Mouse (Mus musculus) left cerebral cortex, postnatal 14 days (tissue): ENCODE measurements around the gene Vopp1. TPM values are rescaled to one million over a fixed set of nuclear protein-coding genes. Genes with fewer than 3 reads are reported as not detected.
"Not testable (repeated sequence)": the region's sequence is repeated elsewhere in the genome, so short reads cannot be mapped to it uniquely, and the experiment has no call there.

Experiments
- DNase-seq, 2 experiments: peaks; one replicate each; pipeline ENCODE4 v3.0.0; 2021 to 2022; ENCODE audit warnings: low spot score in 2 of 2, mixed read lengths in 1 of 2
- intact Hi-C: fragments of 180-260 bp; cut with DNase I; formaldehyde crosslinking; loops from one replicate; pipeline ENCODE4 v1.15.1; 2025
- long read RNA-seq, 2 experiments: library from polyadenylated mRNA; stranded (forward); transcript quantifications; one replicate each; pipeline ENCODE4 v2.0.0; 2021
- total RNA-seq, 2 experiments: library from RNA; stranded (reverse); gene quantifications; 2 replicates each; pipeline ENCODE4 v1.2.3; 2021

Gene Vopp1
- 100 to 1,000 TPM; 159 to 189 TPM for total RNA-seq
- long read RNA-seq, experiment 1, full-length matches to known transcripts: 281 of 356 reads
- long read RNA-seq, experiment 1, partial matches to known transcripts: 2 of 356 reads
- long read RNA-seq, experiment 1, other reads (novel, unspliced or antisense): 73 of 356 reads
- long read RNA-seq, experiment 2, transcript Vopp1-201 (5 exons, 2,919 nt): major isoform, 173 of 266 reads
- long read RNA-seq, experiment 2, transcript Vopp1-206 (6 exons, 769 nt): minor isoform, 26 of 266 reads
- long read RNA-seq, experiment 2, partial matches to known transcripts: 2 of 266 reads
- long read RNA-seq, experiment 2, other reads (novel, unspliced or antisense): 65 of 266 reads

DNA sequence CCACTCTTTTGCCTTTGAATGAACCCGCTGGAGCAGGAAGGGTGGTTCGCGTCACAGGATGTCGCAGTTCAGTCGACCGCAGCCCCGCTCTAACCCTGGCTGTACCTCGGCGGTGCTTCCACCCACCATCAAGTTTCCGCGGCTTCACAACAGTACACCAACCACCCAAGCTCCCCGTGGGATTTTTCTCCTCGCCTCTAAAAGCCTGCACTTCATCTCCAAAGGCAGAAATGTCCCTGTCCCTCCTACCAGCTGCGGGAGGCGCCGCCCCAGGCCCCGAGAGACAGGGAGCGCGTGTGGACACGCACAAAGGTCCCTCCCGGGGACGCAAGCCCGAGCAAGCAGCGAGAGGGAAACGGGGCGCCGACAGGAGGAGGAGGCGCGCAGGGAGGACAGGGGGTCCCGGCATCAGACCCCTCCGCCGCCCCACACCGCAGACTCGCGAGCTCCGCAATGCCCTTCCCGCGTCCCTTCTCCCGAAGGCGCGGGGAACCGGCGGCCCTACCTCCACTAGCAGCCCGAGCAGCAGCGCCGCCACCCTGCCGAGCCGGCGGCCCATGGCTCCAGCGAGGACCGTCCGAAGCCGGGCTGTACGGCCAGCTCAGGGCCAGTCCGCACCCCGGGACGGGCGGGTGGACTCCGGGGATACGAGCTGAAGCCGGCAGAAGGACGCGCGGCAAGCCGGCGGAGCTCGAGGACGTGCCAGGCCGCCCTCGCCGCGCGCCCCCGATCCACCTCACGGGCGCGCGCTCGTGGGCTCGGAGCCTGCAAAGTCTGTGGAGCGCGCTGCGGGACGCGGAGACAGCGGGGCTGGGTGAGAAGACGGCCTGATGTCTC lies at the start of gene Vopp1:
Gene Vopp1, minus strand, starts transcription at position 738 of the 837 bp plus-strand sequence.
- intact Hi-C loops: loop anchor here (10.0 kb wide), 2 partner anchors 120 to 1020 kb away; partner anchors contain the start of gene Lancl2
- DNase-seq: peak; percentile 73 to 74

- intact Hi-C loops: loop anchor here (5.0 kb wide), 2 partner anchors 117 to 287 kb away; no protein-coding TSS in a partner anchor
These were observed 34.4 kb upstream of the Vopp1 start for GRCm38 (mm10) chr6:57859043-57860042.

DNA sequence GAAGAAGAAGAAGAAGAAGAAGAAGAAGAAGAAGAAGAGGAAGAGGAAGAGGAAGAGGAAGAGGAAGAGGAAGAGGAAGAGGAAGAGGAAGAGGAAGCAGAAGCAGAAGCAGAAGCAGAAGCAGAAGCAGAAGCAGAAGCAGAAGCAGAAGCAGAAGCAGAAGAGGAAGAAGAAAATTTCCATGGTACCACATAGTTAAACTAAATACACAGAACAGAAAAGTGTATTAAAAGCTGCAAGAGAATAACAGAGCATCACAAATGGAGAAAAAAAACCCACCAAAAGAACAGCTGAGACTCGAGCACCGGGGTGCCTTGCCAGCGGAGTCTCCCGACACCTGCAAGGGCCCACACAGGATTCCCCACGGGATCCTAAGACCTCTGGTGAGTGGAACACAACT lies 26.2 kb upstream of the Vopp1 start:
- DNase-seq, intact Hi-C loops: not testable (repeated sequence)

More at GRCm38 (mm10) chr6:57859043-57860042, 34.4 kb upstream of the Vopp1 start:
- peak; percentile 42 to 47 for DNase-seq

DNA sequence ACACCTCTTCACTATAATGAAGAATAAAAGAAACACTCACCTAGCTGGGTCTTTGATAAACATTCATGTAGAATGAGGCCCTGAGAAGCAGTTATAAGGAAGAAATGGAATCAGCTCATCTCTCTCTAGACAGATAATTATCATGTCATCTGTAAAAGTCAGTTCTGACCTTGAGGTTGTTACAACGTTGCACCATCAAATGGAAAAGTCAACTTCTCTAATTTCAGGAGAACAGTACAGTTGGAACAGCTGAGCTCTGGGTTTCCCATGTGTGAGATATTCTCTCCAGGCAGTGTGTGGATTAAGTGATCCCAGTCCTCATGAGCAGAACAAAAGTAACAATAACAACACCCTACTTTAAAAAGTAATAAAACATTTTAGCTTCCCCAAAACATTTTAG lies 25.3 kb upstream of the Vopp1 start, which contains the start of gene Vmn1r21:
Gene Vmn1r21, minus strand, starts transcription at position 58 of the 400 bp plus-strand sequence.
- intact Hi-C loops: no loop called here

GRCm38 (mm10) chr6:57839693-57840408 lies 14.9 kb upstream of the Vopp1 start:
- intact Hi-C loops: no loop called here
- peak in 1 of 2 experiments; percentile 32 for DNase-seq

More for the DNA sequence above, 25.3 kb upstream of the Vopp1 start, which contains the start of gene Vmn1r21:
- DNase-seq: no peak

DNA sequence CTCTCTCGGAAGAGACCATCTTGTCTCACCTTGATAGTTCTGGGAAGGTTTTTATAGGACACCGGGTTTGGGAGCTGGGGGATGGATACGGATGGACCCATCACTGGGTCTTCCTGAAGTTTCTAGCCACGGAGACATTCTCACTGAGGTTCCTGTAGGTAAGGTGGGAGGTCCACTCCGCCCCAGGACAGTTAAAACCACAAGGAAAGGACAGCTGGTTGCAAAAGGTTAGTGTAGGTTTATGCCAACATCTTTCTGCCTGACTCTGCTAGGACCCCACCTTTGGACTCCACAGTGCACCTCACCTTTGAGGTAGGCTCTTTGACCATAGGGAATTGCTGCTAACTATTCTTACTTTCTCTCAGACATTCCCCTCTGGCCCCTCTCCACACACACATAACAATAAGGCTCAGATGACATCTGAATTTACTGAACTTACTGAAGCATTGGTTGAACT lies 328 bp upstream of the Vopp1 start:
- intact Hi-C loops: loop anchor here (10.0 kb wide), 2 partner anchors 120 to 1020 kb away; partner anchors contain the start of gene Lancl2
- no peak for DNase-seq

- intact Hi-C loops: loop anchor here (10.0 kb wide), 2 partner anchors 119 to 1019 kb away; partner anchors contain the start of gene Lancl2
- DNase-seq: no peak
These were observed 1.5 kb downstream of the Vopp1 start for GRCm38 (mm10) chr6:57823461-57823860.

GRCm38 (mm10) chr6:57822648-57823410 lies 2.1 kb downstream of the Vopp1 start:
- intact Hi-C loops: loop anchor here (10.0 kb wide), 2 partner anchors 118 to 1018 kb away; partner anchors contain the start of gene Lancl2
- no peak for DNase-seq

- intact Hi-C loops: no loop called here
- DNase-seq: peak; percentile 39 to 42
These were observed 10.5 kb downstream of the Vopp1 start for GRCm38 (mm10) chr6:57814436-57814940.

DNA sequence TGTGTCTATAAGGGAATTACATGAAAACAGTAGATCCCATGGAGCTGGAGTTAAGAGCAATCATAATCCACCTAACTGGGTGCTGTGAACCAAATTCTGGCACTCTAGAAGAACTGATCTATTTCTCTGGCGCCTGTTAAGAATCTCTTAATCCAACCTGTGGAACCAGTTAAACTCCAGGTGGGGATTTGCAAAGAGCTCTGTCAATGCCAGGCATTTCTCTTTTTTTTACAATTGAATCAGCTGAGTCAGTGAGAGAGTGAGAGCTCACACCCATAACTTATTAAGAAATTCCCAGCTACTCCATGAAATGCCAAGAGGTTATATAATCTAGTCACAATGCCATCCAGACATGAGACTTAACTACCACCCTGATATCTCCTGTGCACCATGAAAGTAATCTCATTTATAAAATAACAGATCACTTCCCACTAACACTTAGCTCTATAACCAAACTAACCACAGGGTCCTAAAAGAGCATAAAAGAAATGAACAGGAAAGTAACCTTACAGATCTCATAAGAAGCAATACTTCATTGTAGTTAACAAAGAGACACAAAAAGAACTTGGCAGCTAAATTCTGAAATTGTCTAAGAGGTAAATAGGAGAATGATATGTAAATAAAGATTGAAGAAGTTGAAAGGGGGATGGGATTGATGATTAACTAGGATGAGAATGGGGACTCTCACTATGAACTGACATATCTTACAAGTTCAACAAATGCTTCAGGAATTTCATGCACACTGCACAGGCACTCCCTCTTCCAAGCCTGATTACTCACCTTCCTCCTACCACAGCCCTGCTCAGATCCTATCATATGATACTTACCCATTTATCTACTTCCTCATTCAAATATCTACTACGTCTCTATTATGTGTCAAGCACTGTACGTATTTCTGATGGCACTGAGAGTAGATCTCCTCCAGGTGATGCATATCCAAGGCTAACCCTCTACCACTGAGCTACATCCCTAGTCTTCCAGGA lies 12.9 kb downstream of the Vopp1 start:
- no peak for DNase-seq
- intact Hi-C loops: no loop called here

DNA sequence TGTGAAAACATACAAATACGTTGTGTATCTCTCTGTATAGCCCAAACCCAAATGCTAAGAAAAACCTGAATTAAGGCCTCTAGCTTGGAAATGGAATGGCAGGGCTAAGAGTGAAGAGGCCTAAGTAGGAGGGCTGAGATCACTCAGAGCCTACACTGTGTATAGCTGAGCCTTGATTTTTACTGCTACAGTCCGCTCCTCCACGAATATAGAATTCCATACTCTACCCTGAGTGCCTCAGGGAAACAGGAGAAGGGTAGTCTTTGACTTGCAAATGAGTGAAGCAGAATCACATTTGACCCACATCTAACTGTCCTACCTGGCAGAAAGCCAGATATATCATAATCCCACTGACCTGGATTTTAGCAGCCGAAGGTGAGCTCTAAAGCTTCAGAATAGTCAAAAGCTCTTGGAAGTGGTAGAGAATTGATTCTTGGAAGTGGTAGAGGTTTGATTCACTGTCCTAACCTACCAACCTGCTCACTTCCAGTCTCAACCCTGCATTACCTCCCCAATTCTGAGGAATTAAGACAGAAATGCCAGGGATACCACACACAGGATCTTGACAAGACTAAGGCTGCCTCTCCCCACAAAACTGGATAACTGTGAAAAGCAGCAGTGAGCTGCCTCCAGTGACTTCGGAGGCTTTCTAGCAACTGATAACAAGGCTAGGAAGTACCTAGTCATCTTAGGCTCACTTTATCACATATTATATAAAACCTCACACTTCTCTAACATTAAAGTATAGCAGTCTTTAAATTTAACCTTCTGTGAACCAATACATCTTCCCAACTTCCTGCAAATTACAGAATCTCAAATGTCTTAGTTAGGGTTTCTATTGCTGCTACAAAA lies 19.5 kb downstream of the Vopp1 start:
- intact Hi-C loops: no loop called here
- DNase-seq: no peak

DNA sequence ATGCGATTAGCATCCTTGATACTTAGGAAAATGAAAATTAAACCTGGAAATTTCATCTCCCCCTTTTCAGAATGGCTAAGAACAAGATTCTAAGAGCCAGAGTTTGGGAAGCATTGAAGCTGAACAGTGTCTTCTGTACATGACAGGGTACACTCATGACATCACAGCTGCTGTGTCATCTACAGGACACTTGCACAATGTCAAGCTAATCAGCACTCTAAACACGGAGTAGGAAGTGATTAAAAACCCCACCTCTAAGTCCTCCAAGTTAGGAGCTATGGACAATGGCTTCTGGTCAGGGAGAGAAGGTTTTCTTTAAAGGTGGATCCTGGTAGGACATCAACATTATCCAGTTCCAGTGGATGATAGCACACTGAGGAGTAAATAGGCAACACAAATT lies 21.8 kb downstream of the Vopp1 start:
- no peak for DNase-seq
- intact Hi-C loops: no loop called here

DNA sequence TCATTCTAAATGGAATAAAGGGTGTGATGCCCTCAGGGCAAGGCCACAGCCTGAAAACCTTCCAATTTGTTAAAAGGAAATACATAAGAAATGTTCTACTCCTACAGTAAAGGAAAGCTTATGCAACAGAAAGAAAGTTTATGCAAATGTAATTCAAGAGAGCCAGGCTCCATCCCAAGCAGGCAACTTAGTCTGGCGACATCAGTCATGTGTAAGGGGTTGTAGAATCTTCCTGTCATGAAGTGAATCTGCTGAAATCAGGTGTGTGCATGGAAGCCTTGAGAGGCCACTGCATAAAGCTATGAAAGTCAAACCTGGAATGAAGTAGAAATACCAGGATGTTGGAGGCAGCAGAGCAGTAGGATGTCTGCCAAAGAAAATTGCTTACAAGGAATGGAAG lies 26.0 kb downstream of the Vopp1 start:
- intact Hi-C loops: no loop called here
- peak; percentile 15 to 38 for DNase-seq

DNA sequence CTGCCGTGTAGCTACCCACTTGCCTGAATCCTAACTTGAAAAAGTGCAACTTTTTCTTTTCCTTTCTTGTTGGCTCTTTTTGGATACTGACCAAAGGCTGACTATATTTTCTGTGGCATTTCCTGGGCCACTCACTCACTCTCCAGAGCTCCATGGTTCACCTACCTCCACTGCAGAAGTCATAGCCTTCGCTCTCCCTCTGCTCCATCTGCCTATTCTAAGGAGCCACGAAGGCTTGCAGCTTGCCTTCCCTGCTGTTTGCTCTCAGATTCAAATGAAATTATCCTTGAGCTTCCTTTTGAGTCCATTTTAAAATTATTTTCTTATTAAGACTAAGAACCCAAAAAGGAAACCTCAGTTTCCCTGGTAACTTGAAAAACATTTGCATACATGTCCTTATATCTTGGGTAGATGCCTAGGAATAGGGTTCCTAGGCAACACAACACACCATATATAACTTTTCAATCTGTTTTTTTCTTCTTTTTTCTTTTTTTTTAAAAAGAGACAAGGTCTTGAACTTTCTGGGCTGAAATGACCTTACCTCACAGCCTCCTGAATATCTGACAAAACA lies 28.0 kb downstream of the Vopp1 start:
- peak in 1 of 2 experiments; percentile 30 for DNase-seq
- intact Hi-C loops: no loop called here

GRCm38 (mm10) chr6:57795835-57796234 lies 29.1 kb downstream of the Vopp1 start:
- no peak for DNase-seq
- intact Hi-C loops: no loop called here
